In genomic region chr1:182909066-182909465, GRCm38 (mm10) we compare ENCODE assay signal across 10 mouse cellular contexts. TPM values are rescaled to one million over a fixed set of nuclear protein-coding genes. Genes with fewer than 3 reads are reported as not detected.
A peak's percentile ranks its signal among the peaks of the same experiment; 100 is the strongest.
DNase-seq lines count a peak whose midpoint lies in the region; ATAC-seq and TF ChIP-seq lines count a peak whose summit lies in the region.
"Had no signal": no experiment of that assay in that cellular context is flagged by ENCODE, and none has a peak within 500 bp of the region (broad histone marks: within the 10 kb centered on the region; RNA-seq: fewer than 3 reads in every experiment).

No protein-coding gene starts in this region.

- peaks cover 3% of the 10 kb centered on the region; the same call in 1 of the 2 replicates for H3K9me3 ChIP-seq in kidney, embryonic 16.5 days (ENCODE audit: low read length)
- H3K9me3 ChIP-seq in neural tube, embryonic 12.5 days: 0 out of 2 replicates have a peak, but pooled peaks cover 3% of the 10 kb centered on the region
- H3K9me3 ChIP-seq in liver, postnatal 0 days (ENCODE audit: low read length): no peaks in the 10 kb centered on the region

- H3K4me1 ChIP-seq in kidney, embryonic 16.5 days (ENCODE audit: insufficient read depth, low read length): peaks cover 25% of the 10 kb centered on the region
- H3K4me1 ChIP-seq in neural tube, embryonic 12.5 days: peaks cover 11% of the 10 kb centered on the region
- peaks cover 5% of the 10 kb centered on the region for H3K4me1 ChIP-seq in liver, postnatal 0 days (ENCODE audit: insufficient read depth)

- no peaks in the 10 kb centered on the region for H3K36me3 ChIP-seq in kidney, embryonic 16.5 days (ENCODE audit: insufficient read depth, low read length)
- no peaks in the 10 kb centered on the region for H3K36me3 ChIP-seq in neural tube, embryonic 12.5 days
- H3K36me3 ChIP-seq in liver, postnatal 0 days (replicated peaks; ENCODE audit: insufficient read depth, low read length): no peaks in the 10 kb centered on the region
- H3K36me3 ChIP-seq: limb, embryonic 13.5 days had no signal

- TF ChIP-seq EP300 in liver, postnatal 0 days (IDR thresholded peaks at IDR 0.05; ENCODE audit: low read depth): no peak

- TF ChIP-seq CTCF in liver, postnatal 0 days (IDR thresholded peaks at IDR 0.05; ENCODE audit: low read depth): no peak

- 0 out of 2 replicates have a peak, but pooled peaks have one; percentile 2 for ATAC-seq in frontal cortex, adult (ENCODE audit: low TSS enrichment)
- ATAC-seq in kidney, embryonic 16.5 days (ENCODE audit: low FRiP score, low TSS enrichment): no peak; the same call in 1 of the 2 replicates
- ATAC-seq in neural tube, embryonic 12.5 days (ENCODE audit: low FRiP score, low read depth): peak; percentile 27; the same call in 1 of the 2 replicates
- ATAC-seq in liver, postnatal 0 days: no peak

- H3K27ac ChIP-seq in kidney, embryonic 16.5 days (ENCODE audit: low read length): peak overlapping the region; percentile 64
- no peak overlapping the region for H3K27ac ChIP-seq in neural tube, embryonic 12.5 days
- no peak overlapping the region for H3K27ac ChIP-seq in liver, postnatal 0 days (ENCODE audit: low read depth)

- no peaks in the 10 kb centered on the region for H3K27me3 ChIP-seq in kidney, embryonic 16.5 days (ENCODE audit: insufficient read depth, low read length)
- H3K27me3 ChIP-seq in neural tube, embryonic 12.5 days (replicated peaks): no peaks in the 10 kb centered on the region
- no peaks in the 10 kb centered on the region for H3K27me3 ChIP-seq in liver, postnatal 0 days (ENCODE audit: insufficient read depth, low read length)
- H3K27me3 ChIP-seq: limb, embryonic 13.5 days had no signal

- no peak overlapping the region for H3K4me2 ChIP-seq in kidney, embryonic 16.5 days (replicated peaks; ENCODE audit: low read depth, low read length)
- H3K4me2 ChIP-seq in neural tube, embryonic 12.5 days (replicated peaks): no peak overlapping the region
- H3K4me2 ChIP-seq in liver, postnatal 0 days (ENCODE audit: low read depth, low read length): no peak overlapping the region

- 54% methylated on average over 3 of the region's 3 CpGs for WGBS in kidney, embryonic 16.5 days
- 71% methylated on average over 3 of the region's 3 CpGs for WGBS in neural tube, embryonic 12.5 days
- 58% methylated on average over 3 of the region's 3 CpGs for WGBS in liver, postnatal 0 days (ENCODE audit: insufficient replicate concordance)

- no peak overlapping the region for H3K4me3 ChIP-seq in kidney, embryonic 16.5 days (ENCODE audit: low read length)
- H3K4me3 ChIP-seq in neural tube, embryonic 12.5 days: no peak overlapping the region
- H3K4me3 ChIP-seq in liver, postnatal 0 days (ENCODE audit: low read depth, low read length): no peak overlapping the region
- H3K4me3 ChIP-seq: limb, embryonic 13.5 days had no signal

- H3K9ac ChIP-seq in kidney, embryonic 16.5 days (replicated peaks; ENCODE audit: low read length): no peak overlapping the region
- H3K9ac ChIP-seq in neural tube, embryonic 12.5 days: no peak overlapping the region
- no peak overlapping the region for H3K9ac ChIP-seq in liver, postnatal 0 days (replicated peaks)
- H3K9ac ChIP-seq: limb, embryonic 13.5 days had no signal

- DNase-seq in frontal cortex, postnatal 10 days (ENCODE audit: low spot score in 2 of 2): no peak
- no peak for DNase-seq in kidney, postnatal 14 days
- DNase-seq in embryo, embryonic 9.5 days (ENCODE audit: extremely low spot score): peak; percentile 8
- no peak for DNase-seq in liver, postnatal 0 days
- no peak for DNase-seq in retina, embryonic 14.5 days (ENCODE audit: low spot score)

RNA-seq across cellular contexts. Expression of gene Tlr5, which starts 45.5 kb away (rescaled TPM):
- polyA plus RNA-seq in kidney, embryonic 16.5 days (2015; fragmentation: Nextera tagmentation; extraction: Ambion mirVana): 1.00 and 1.0 TPM in 2 replicates
- polyA plus RNA-seq in neural tube, embryonic 12.5 days (2016; fragmentation: Nextera tagmentation; extraction: Ambion mirVana): 0.47 and 0.69 TPM in 2 replicates
- polyA plus RNA-seq in liver, postnatal 0 days (2015; fragmentation: Nextera tagmentation; extraction: Ambion mirVana): 1.2 TPM in 2 replicates
- polyA plus RNA-seq: C2C12 had no signal

Comparison
In these comparisons a context has a peak if more than half of its experiments do, and no peak if none do; other contexts are left out.
1. ATAC-seq: peak in frontal cortex, adult (single experiment) and neural tube, embryonic 12.5 days (single experiment); none in kidney, embryonic 16.5 days (single experiment) and liver, postnatal 0 days (single experiment).